Mouse (Mus musculus): ENCODE results near the gene Vgf. TPM values are rescaled to one million over a fixed set of nuclear protein-coding genes. Genes with fewer than 3 reads are reported as not detected.

Gene Vgf
- polyA plus RNA-seq, 1 experiment from 2014 or later, result 0.13 TPM

GRCm38 (mm10) chr5:137051914-137052505, 25.8 kb downstream of the Vgf start:
- no peaks in the 10 kb centered on the region for H3K9me3 ChIP-seq
- H3K4me3 ChIP-seq, result no peak overlapping the region
- 85% methylated on average over 5 of the region's 5 CpGs for WGBS
- H3K27me3 ChIP-seq, result peaks cover 5% of the 10 kb centered on the region; the same call in 1 of the 2 replicates
- no peak overlapping the region for H3K27ac ChIP-seq
- H3K36me3 ChIP-seq, result no peaks in the 10 kb centered on the region
- H3K4me2 ChIP-seq, result no peak overlapping the region
- H3K4me1 ChIP-seq, result no peaks in the 10 kb centered on the region
- no peak for ATAC-seq (ENCODE audit: insufficient number of reproducible peaks, insufficient read depth, low FRiP score, low TSS enrichment, low read depth)
- H3K9ac ChIP-seq, result no peak overlapping the region

GRCm38 (mm10) chr5:137054299-137054698, 28.1 kb downstream of the Vgf start:
- Histone ChIP-seq H3K4me2 (no peak overlapping the region), H3K4me3 (no peak overlapping the region), H3K9me3 (no peaks in the 10 kb centered on the region), H3K27ac (no peak overlapping the region), H3K27me3 (peaks cover 5% of the 10 kb centered on the region; the same call in 1 of the 2 replicates), H3K9ac (no peak overlapping the region), H3K4me1 (no peaks in the 10 kb centered on the region), H3K36me3 (no peaks in the 10 kb centered on the region)
- 88% methylated on average over 7 of the region's 7 CpGs for WGBS
- no peak for ATAC-seq (ENCODE audit: insufficient number of reproducible peaks, insufficient read depth, low FRiP score, low TSS enrichment, low read depth)

DNA sequence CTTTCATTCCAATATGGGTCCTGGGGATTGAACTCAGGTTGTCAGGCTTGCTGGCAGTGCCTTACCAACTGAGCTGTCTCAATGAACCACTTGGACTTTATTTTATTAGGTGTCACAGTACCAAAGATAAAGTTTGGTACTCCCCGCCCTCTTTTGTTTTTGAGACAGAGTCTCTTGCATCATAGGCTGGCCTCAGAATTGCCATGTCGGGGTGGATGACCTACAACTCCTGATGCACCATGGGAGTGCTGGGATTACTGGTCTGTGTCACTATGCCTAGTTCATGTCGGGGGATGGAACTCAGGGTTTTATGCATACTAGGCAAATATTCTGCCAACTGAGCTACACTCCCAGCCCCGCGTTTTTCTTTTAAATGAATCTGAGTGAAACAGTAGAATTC, 28.7 kb downstream of the Vgf start:
- H3K4me2 ChIP-seq, result no peak overlapping the region
- H3K27me3 ChIP-seq, result peaks cover 4% of the 10 kb centered on the region; the same call in 1 of the 2 replicates
- no peak overlapping the region for H3K4me3 ChIP-seq
- H3K4me1 ChIP-seq, result no peaks in the 10 kb centered on the region
- ATAC-seq (ENCODE audit: insufficient number of reproducible peaks, insufficient read depth, low FRiP score, low TSS enrichment, low read depth), result no peak
- WGBS, result 88% methylated on average over 5 of the region's 5 CpGs
- H3K27ac ChIP-seq, result no peak overlapping the region
- H3K36me3 ChIP-seq, result no peaks in the 10 kb centered on the region
- no peaks in the 10 kb centered on the region for H3K9me3 ChIP-seq
- H3K9ac ChIP-seq, result no peak overlapping the region

DNA sequence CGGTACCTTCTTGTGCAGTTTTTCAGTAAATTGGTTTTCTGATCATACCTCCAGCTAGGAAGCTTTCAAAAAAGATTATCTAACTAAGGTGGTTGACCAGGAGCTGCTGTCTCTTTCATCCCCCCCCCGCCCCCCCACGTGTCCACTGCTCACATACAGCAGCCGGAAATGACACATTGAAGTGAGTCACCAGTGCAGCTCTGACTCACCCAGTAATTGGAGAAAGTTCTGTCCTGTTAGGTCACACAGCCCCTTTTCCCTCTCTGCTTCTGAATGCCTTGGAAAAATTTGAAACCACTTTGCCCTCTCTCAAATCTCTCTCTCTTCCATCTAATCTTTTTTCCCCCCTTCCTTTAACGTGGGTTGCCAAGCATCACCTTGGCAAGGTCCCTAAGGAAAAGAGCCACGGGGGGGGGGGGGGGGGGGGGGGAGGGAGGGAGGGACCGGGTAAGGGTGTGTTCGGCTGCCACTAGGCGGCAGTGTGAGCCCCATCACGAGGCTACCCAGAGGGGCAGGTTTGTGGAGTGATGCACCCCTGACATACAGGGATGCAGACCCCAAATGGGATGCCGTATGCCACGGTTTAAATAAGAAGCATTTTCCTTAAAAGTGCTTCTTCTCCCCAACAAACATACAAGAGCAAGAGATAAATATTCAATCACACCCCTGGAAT, 35.8 kb downstream of the Vgf start:
- Histone ChIP-seq H3K4me3 (no peak overlapping the region), H3K36me3 (no peaks in the 10 kb centered on the region), H3K9ac (no peak overlapping the region), H3K4me1 (no peaks in the 10 kb centered on the region), H3K9me3 (no peaks in the 10 kb centered on the region), H3K4me2 (no peak overlapping the region), H3K27ac (no peak overlapping the region), H3K27me3 (no peaks in the 10 kb centered on the region)
- 26% methylated on average over 10 of the region's 12 CpGs for WGBS
- no peak for ATAC-seq (ENCODE audit: insufficient number of reproducible peaks, insufficient read depth, low FRiP score, low TSS enrichment, low read depth)

- no peaks in the 10 kb centered on the region for H3K27me3 ChIP-seq
- no peak overlapping the region for H3K4me3 ChIP-seq
- no peaks in the 10 kb centered on the region for H3K36me3 ChIP-seq
- H3K27ac ChIP-seq, result no peak overlapping the region
- H3K4me1 ChIP-seq, result no peaks in the 10 kb centered on the region
- H3K9me3 ChIP-seq, result no peaks in the 10 kb centered on the region
- H3K9ac ChIP-seq, result no peak overlapping the region
- H3K4me2 ChIP-seq, result no peak overlapping the region
- no peak for ATAC-seq (ENCODE audit: insufficient number of reproducible peaks, insufficient read depth, low FRiP score, low TSS enrichment, low read depth)
- WGBS, result 85% methylated on average over 5 of the region's 5 CpGs
Measured at GRCm38 (mm10) chr5:137062601-137063000, 36.4 kb downstream of the Vgf start.

DNA sequence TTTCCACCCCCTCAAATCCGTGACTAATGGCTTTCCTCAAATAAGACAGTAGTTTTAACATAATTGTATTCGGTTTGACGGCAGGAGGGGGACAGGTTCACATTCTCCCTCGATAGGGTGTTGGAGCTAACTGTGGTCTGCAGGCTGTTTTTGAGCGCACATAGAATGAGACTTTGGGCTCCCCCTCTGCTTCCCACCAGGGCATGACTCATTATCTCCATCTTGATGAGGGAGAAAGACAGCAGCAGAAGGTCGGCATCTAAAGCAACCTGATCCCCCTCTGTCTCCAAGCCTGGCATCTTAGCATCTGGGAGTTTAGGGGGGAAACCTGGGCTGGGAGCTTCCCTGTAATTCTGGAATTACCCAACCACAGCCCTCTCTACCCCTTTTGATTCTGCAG, 39.3 kb downstream of the Vgf start:
- H3K27ac ChIP-seq, result no peak overlapping the region

GRCm38 (mm10) chr5:137065923-137066322, 39.7 kb downstream of the Vgf start:
- Histone ChIP-seq H3K36me3 (no peaks in the 10 kb centered on the region), H3K27me3 (no peaks in the 10 kb centered on the region), H3K9me3 (no peaks in the 10 kb centered on the region), H3K4me1 (no peaks in the 10 kb centered on the region), H3K4me2 (no peak overlapping the region), H3K27ac (no peak overlapping the region), H3K9ac (no peak overlapping the region), H3K4me3 (no peak overlapping the region)
- ATAC-seq (ENCODE audit: insufficient number of reproducible peaks, insufficient read depth, low FRiP score, low TSS enrichment, low read depth), result no peak
- WGBS, result 71% methylated on average over 8 of the region's 8 CpGs

More for the DNA sequence above, 39.3 kb downstream of the Vgf start:
- Histone ChIP-seq H3K4me1 (no peaks in the 10 kb centered on the region), H3K27me3 (no peaks in the 10 kb centered on the region), H3K4me2 (no peak overlapping the region), H3K9me3 (no peaks in the 10 kb centered on the region), H3K9ac (no peak overlapping the region), H3K36me3 (no peaks in the 10 kb centered on the region), H3K4me3 (no peak overlapping the region)
- no peak for ATAC-seq (ENCODE audit: insufficient number of reproducible peaks, insufficient read depth, low FRiP score, low TSS enrichment, low read depth)
- 56% methylated on average over 6 of the region's 6 CpGs for WGBS

- Histone ChIP-seq H3K27ac (no peak overlapping the region), H3K4me1 (peaks cover 13% of the 10 kb centered on the region), H3K4me3 (no peak overlapping the region), H3K9ac (no peak overlapping the region), H3K4me2 (no peak overlapping the region), H3K36me3 (no peaks in the 10 kb centered on the region), H3K27me3 (no peaks in the 10 kb centered on the region), H3K9me3 (no peaks in the 10 kb centered on the region)
- ATAC-seq (ENCODE audit: insufficient number of reproducible peaks, insufficient read depth, low FRiP score, low TSS enrichment, low read depth), result no peak
- WGBS, result 71% methylated on average over 4 of the region's 4 CpGs
Measured at GRCm38 (mm10) chr5:137068711-137069110, 42.5 kb downstream of the Vgf start.

DNA sequence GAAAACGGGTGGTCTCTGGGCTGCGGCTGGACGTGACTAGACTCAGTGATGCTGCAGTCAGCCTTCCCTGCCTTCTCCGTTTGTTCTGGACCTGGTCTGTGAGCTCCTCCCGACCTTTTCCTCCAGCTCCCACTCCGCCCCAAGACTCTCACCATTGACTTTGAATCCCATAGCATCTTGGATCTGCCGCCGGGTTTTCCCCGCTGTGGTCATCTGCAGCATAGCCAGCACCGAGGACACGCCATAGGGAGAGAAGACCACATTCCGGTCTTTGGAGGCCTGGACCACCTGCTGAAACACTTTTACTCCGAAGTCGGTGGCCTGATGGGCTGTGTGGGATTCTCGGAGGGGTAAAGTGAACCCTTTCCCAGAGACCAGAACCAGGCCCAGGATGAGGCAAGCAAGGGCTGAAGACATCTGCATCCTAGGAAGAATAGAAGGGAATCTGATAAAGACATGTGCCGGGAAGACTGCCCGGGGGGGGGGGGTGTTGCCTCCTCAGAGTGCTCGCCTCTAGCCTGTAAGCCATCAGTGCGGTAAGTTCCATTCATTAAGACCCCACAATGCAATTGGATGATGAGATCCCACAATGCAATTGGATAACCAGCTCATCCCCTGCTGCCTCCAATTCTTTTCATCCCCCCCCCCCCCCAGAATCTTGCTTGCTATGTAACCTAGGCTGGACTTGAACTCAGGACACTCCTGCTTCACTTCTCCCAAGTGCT, 44.9 kb downstream of the Vgf start:
- Histone ChIP-seq H3K27ac (no peak overlapping the region), H3K4me3 (no peak overlapping the region), H3K9me3 (no peaks in the 10 kb centered on the region), H3K36me3 (no peaks in the 10 kb centered on the region), H3K27me3 (no peaks in the 10 kb centered on the region), H3K9ac (no peak overlapping the region), H3K4me1 (peaks cover 23% of the 10 kb centered on the region), H3K4me2 (peak overlapping the region; percentile 62)
- no peak for ATAC-seq (ENCODE audit: insufficient number of reproducible peaks, insufficient read depth, low FRiP score, low TSS enrichment, low read depth)
- 85% methylated on average over 19 of the region's 19 CpGs for WGBS

GRCm38 (mm10) chr5:137072079-137072960, 46.1 kb downstream of the Vgf start, which contains the start of gene Serpine1:
Gene Serpine1, minus strand, starts transcription at chr5:137072268.
- Histone ChIP-seq H3K27me3 (no peaks in the 10 kb centered on the region), H3K36me3 (no peaks in the 10 kb centered on the region), H3K4me1 (peaks cover 23% of the 10 kb centered on the region), H3K4me2 (peak within 1 kb of the TSS; percentile 62), H3K9ac (peak within 1 kb of the TSS; percentile 44; the same call in 1 of the 2 replicates), H3K9me3 (no peaks in the 10 kb centered on the region), H3K4me3 (peak within 1 kb of the TSS; percentile 32), H3K27ac (peak within 1 kb of the TSS; percentile 85)
- ATAC-seq (ENCODE audit: insufficient number of reproducible peaks, insufficient read depth, low FRiP score, low TSS enrichment, low read depth), result peak; percentile 82
- WGBS, result 16% methylated on average over 23 of the region's 23 CpGs

DNA sequence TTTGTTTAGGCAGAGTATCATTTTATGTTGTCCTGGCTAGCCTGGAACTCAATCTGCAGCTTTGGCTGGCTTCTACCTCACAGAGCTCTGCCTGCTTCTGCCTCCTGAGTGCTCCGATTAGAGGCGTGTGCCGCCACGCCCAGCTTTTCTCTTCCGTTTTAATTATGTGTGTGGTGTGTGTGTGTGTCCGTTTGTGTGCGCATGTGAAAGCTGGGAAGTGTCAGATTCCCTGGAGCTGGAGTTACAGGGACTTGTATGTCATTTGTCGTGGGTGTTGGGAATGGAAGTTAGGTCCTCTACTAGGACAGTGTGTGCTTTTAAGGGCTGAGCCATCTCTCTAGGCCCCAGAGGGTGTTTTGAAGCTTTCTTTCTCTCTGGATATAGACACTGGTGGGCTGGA, 46.9 kb downstream of the Vgf start:
- Histone ChIP-seq H3K36me3 (no peaks in the 10 kb centered on the region), H3K4me3 (no peak overlapping the region), H3K27me3 (no peaks in the 10 kb centered on the region), H3K4me1 (peaks cover 23% of the 10 kb centered on the region), H3K4me2 (no peak overlapping the region), H3K9ac (no peak overlapping the region), H3K9me3 (no peaks in the 10 kb centered on the region), H3K27ac (0 out of 2 replicates have a peak overlapping the region, but pooled peaks have one; percentile 85)
- WGBS, result 97% methylated on average over 8 of the region's 8 CpGs
- no peak for ATAC-seq (ENCODE audit: insufficient number of reproducible peaks, insufficient read depth, low FRiP score, low TSS enrichment, low read depth)
